Mouse (Mus musculus) CD4-positive helper T cell, adult 2 months (primary cell): Measurements from ENCODE around the gene 0610040J01Rik.

Experiments
- DNase-seq: peaks from one replicate; pipeline ENCODE4 v3.0.0-alpha.2; 2012; ENCODE audit warnings: low read depth, missing footprints, low spot score

Gene 0610040J01Rik

DNA sequence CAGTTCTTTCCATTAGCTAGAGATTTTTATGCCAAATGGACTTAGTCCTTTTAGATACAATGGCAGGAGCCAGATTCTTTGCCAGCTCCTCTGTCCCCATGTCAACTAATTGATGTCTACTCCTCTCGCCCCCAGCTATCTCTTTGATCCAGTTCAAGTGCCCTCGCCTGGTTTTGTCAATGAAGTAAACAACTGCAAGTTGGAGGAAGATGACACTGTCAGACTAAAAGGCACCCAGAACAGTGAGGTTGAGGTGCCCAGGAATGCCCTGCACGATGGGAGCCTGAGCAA lies 85.6 kb downstream of the 0610040J01Rik start:
- DNase-seq: no peak

- DNase-seq: no peak
These were observed 91.2 kb downstream of the 0610040J01Rik start for GRCm38 (mm10) chr5:63903329-63903728.

- DNase-seq: peak; percentile 75
These were observed 94.3 kb downstream of the 0610040J01Rik start for GRCm38 (mm10) chr5:63906149-63907093.

GRCm38 (mm10) chr5:63907513-63907912 lies 95.3 kb downstream of the 0610040J01Rik start:
- no peak for DNase-seq

DNA sequence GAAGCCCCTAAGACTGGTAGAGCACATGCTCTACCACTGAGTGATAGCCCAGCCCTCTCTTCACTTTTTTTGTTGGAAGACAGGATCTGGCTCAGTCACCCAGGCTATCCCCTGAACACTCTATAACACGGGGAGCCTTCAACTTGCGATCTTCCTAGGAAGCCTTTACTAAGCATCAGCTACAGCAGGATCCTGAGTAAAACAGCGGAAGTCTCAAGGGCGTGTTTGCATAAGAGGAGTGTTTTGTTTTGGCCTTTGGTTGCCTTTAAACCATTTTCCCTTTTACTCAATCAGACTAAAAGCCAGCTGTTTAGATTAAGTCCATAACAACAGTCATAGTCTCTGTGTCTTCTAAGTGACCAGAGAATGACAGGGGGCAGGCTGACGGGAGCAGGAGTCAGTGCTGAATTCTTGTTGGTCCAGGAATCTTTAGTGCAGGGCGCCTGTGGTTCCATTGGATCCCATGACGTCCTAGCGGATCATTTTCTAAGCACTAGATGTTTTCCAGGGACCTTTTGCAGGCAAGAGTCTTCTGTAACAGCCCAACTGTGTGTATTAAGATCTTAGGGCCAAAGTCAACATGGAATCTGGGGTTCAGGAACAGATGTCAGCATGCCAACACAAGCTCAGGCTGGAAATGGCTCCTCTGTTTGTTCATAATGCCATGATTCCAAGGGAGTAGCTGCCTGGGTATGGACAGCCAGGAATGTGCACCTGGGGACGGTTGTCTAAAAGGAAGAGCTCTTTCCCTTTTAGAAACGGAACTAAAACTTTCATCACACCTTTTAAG lies 98.2 kb downstream of the 0610040J01Rik start:
- no peak for DNase-seq

DNA sequence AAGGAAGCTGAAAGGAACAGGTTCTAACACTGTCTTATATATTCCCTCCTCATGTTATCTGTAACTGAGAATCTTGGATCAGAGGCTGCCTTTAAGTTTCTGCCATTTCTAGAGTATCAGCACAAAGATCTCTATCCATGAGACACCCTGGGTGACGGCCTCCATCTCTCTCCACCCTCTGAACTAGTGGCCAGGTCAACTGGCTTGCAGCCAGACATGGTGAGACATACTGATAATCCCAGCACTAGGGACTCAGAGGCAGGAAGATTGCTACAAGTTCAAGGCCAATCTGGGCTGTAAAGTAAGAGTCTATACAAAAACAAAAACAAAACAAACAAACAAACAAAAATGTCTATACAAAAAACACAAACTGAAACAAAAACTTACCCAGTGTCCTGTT lies 102.7 kb downstream of the 0610040J01Rik start:
- no peak for DNase-seq

DNA sequence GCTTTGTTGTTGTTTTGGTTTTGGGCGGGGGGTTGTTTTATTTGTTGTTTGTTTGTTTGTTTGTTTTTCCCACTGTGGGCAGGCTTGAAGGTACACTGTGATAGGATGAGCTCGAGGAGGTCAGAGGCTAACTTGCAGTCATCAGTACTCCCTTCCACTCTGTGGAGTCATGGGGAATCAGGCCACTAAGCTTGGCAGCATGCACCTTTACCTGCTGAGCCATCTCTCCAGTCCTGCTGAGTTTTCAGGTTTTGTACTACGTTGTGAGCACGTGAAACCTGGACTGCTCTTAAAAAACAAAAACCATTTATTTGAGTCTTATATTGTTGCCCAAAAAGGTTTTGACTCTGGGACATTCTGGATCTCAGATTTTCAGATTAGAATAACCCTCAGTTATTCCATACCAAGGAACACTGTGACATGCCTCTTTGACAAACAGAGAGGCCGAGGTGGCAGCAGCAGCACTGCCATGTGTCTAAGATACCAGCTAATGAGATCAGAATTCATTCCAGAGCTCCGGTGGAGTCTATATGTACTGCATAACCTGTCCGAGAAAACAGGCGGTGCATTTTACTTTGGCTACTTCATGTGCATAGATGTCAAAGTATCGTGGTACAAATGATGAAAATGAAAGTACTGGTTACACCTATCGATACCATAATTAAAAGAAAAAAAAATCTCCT lies 104.4 kb downstream of the 0610040J01Rik start:
- no peak for DNase-seq

- no peak for DNase-seq
These were observed 106.0 kb downstream of the 0610040J01Rik start for GRCm38 (mm10) chr5:63918201-63918600.

- DNase-seq: no peak
These were observed 111.3 kb downstream of the 0610040J01Rik start for GRCm38 (mm10) chr5:63923305-63924025.

GRCm38 (mm10) chr5:63925035-63925628 lies 113.0 kb downstream of the 0610040J01Rik start:
- no peak for DNase-seq

- DNase-seq: no peak
These were observed 118.7 kb downstream of the 0610040J01Rik start for GRCm38 (mm10) chr5:63930824-63931358.

- DNase-seq: no peak
These were observed 120.7 kb downstream of the 0610040J01Rik start for GRCm38 (mm10) chr5:63932829-63933228.

- DNase-seq: no peak
These were observed 123.4 kb downstream of the 0610040J01Rik start for GRCm38 (mm10) chr5:63935581-63935980.

- DNase-seq: no peak
These were observed 124.6 kb downstream of the 0610040J01Rik start for GRCm38 (mm10) chr5:63936740-63937139.

DNA sequence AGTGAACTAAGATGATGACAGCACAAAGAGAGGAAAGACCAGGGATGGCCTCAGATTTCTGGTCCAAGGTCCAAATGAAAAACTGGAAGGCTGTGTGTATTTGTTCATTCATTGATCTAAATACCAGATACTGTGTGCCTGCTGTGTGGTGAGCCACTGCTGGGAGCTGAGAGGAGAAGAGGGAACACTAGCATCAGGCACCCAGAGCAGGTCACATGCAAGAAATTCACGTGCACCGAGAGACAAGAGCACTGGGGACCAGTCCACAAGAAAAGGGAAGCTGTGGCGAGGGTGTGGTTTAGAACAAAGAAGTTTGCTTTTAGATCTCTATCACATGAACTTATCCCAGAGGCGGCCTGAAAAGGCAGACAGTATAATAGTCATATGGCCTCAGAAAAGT lies 126.4 kb downstream of the 0610040J01Rik start:
- DNase-seq: peak; percentile 34

DNA sequence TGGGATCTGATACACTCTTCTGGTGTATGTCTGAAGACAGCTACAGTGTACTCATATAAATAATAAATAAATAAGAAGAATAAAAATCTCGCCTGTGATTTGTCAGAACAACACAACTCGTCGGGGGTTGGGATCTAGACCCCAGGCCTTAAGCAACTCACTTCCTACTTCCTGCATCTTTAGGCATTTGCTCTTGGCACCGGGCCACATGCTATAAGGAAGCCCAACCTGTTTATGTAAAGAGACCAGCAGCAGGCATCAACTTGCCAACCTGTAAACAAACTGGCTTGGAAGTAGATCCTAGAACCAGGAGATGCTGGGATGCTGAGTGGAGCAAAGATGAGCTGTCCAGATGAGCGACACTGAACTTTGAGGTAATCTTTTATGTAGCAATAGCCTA lies 129.7 kb downstream of the 0610040J01Rik start:
- DNase-seq: no peak

DNA sequence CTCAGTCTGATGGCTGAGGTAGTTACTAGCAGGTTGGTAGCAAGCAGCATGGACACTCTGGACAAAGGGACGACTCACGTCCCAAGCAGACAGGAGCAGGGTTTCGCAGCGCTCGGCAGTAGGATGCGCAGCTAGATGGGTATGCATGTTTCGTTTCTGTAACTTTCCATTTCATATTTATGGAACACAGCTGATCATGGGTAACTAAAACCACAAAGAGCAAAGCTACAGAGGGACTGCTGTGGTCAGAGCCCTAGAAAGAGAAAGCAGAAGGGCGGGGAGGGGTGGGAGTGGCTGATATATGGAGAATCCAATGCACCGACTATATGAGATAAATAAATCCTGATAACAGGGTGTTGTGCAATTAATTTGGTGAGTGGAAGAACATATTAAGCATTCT lies 131.1 kb downstream of the 0610040J01Rik start:
- DNase-seq: peak; percentile 39

DNA sequence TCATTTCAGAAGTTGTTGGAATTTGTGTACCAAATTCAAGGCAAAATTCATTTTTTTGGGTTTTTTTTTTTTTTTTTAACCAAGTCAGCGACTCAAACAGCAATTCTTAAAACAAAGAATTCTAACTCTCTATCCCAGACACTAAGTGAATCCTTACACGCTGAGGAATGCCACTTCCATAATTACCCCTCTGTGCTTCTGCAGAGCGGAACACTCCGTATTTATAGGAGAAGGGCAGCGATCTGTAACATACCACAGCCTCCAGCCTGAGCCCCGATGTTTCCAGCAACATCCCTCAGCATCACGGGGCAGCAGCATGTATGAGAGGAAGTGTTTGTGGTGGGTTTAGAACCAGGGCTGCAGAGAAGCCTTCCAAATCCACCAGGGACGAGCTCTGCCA lies 135.4 kb downstream of the 0610040J01Rik start:
- no peak for DNase-seq

DNA sequence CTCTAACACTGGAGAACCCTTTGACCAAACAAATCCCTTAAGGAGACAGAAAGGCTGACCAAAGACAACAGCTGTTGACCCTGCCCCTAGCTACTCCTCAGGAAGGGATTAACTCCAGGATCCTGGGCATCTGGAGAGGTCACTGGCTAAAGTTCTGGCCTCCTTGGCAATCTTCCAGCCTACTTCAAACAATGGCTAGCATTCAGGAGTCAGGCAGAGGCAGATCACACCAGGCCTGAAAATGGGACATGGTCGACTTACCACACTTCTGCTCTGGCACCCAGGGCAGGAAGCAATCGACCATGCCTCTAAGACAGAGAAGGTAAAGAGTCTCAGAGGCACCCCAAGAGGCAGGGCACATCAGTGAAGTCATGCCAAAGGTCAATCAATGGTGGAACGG lies 137.0 kb downstream of the 0610040J01Rik start:
- no peak for DNase-seq
